Mouse (Mus musculus): ENCODE data around the gene S100a13. TPM values are rescaled to one million over a fixed set of nuclear protein-coding genes. Genes with fewer than 3 reads are reported as not detected.

The S100a13 gene
- polyA plus RNA-seq, 1 experiment from 2014 or later, result 11.7 TPM

GRCm38 (mm10) chr3:90509747-90510123 lies 4.5 kb upstream of the S100a13 start:
- 22% methylated on average over 2 of the region's 2 CpGs for WGBS
- peak overlapping the region; percentile 94 for H3K4me3 ChIP-seq (replicated peaks)
- peak overlapping the region; percentile 75 for H3K4me2 ChIP-seq
- H3K9me3 ChIP-seq (replicated peaks), result no peaks in the 10 kb centered on the region
- H3K27ac ChIP-seq (replicated peaks), result peak overlapping the region; percentile 95
- peaks cover 36% of the 10 kb centered on the region for H3K4me1 ChIP-seq
- peaks cover 18% of the 10 kb centered on the region for H3K27me3 ChIP-seq (replicated peaks)
- peaks cover 18% of the 10 kb centered on the region for H3K36me3 ChIP-seq
- no peak overlapping the region for H3K9ac ChIP-seq (replicated peaks)
- peak; percentile 32; the same call in 1 of the 2 replicates for ATAC-seq (ENCODE audit: low FRiP score)

GRCm38 (mm10) chr3:90512276-90512675 lies 2.0 kb upstream of the S100a13 start:
- Histone ChIP-seq H3K27me3 (replicated peaks) (peaks cover 29% of the 10 kb centered on the region), H3K36me3 (no peaks in the 10 kb centered on the region; the same call in 1 of the 2 replicates), H3K9me3 (replicated peaks) (no peaks in the 10 kb centered on the region), H3K4me2 (no peak overlapping the region), H3K27ac (replicated peaks) (no peak overlapping the region), H3K4me3 (replicated peaks) (no peak overlapping the region), H3K4me1 (peaks cover 33% of the 10 kb centered on the region), H3K9ac (replicated peaks) (no peak overlapping the region)
- no peak for ATAC-seq (ENCODE audit: low FRiP score)
- WGBS, result 92% methylated on average over 5 of the region's 5 CpGs

- no peak overlapping the region for H3K9ac ChIP-seq (replicated peaks)
- H3K4me3 ChIP-seq (replicated peaks), result no peak overlapping the region
- WGBS, result 79% methylated on average over 9 of the region's 9 CpGs
- H3K27me3 ChIP-seq (replicated peaks), result peaks cover 29% of the 10 kb centered on the region
- H3K36me3 ChIP-seq, result no peaks in the 10 kb centered on the region
- no peaks in the 10 kb centered on the region for H3K9me3 ChIP-seq (replicated peaks)
- no peak overlapping the region for H3K4me2 ChIP-seq
- no peak overlapping the region for H3K27ac ChIP-seq (replicated peaks)
- H3K4me1 ChIP-seq, result peaks cover 25% of the 10 kb centered on the region
- ATAC-seq (ENCODE audit: low FRiP score), result no peak
These were observed 1.1 kb upstream of the S100a13 start for GRCm38 (mm10) chr3:90512948-90513642.

- Histone ChIP-seq H3K27ac (replicated peaks) (peak overlapping the region; percentile 30; the same call in 1 of the 2 replicates), H3K9ac (replicated peaks) (peak overlapping the region; percentile 37), H3K4me1 (peaks cover 20% of the 10 kb centered on the region), H3K4me3 (replicated peaks) (peak overlapping the region; percentile 34), H3K36me3 (no peaks in the 10 kb centered on the region), H3K9me3 (replicated peaks) (no peaks in the 10 kb centered on the region), H3K4me2 (peak overlapping the region; percentile 61), H3K27me3 (replicated peaks) (peaks cover 29% of the 10 kb centered on the region)
- WGBS, result 3% methylated on average over 10 of the region's 10 CpGs
- no peak; the same call in 1 of the 2 replicates for ATAC-seq (ENCODE audit: low FRiP score)
These were observed 456 bp downstream of the S100a13 start for GRCm38 (mm10) chr3:90514691-90515090.

DNA sequence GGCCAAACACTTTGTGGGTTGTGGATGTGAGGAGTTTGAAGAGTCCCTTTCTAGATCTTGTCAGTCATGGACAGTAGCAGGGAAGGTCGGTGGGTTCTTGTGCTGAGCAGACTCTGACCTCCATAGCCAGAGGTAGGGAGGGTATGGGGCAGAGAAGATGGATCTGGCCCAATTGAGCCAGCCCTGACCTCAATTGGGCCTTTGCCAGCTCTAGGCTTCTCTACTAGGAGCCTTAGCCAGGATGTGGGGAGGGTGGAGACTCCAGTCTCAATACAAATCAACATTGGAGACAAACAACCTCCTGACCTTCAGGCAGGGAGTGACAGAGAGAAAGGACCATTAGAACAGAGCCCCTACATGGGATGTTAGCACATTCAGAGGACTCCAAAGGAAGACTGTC lies 1.0 kb downstream of the S100a13 start:
- no peak for ATAC-seq (ENCODE audit: low FRiP score)
- 42% methylated on average over 1 of the region's 1 CpGs for WGBS

GRCm38 (mm10) chr3:90515789-90516188 lies 1.6 kb downstream of the S100a13 start:
- no peaks in the 10 kb centered on the region for H3K36me3 ChIP-seq
- H3K27me3 ChIP-seq (replicated peaks), result peaks cover 29% of the 10 kb centered on the region
- ATAC-seq (ENCODE audit: low FRiP score), result no peak
- H3K4me1 ChIP-seq, result peaks cover 18% of the 10 kb centered on the region
- no peaks in the 10 kb centered on the region for H3K9me3 ChIP-seq (replicated peaks)
- no peak overlapping the region for H3K4me2 ChIP-seq
- no peak overlapping the region for H3K9ac ChIP-seq (replicated peaks)
- WGBS, result 91% methylated on average over 4 of the region's 4 CpGs
- no peak overlapping the region for H3K4me3 ChIP-seq (replicated peaks)
- no peak overlapping the region for H3K27ac ChIP-seq (replicated peaks)

More for the DNA sequence above, 1.0 kb downstream of the S100a13 start:
- peak overlapping the region; percentile 61 for H3K4me2 ChIP-seq
- H3K4me3 ChIP-seq (replicated peaks), result peak overlapping the region; percentile 34
- H3K27ac ChIP-seq (replicated peaks), result no peak overlapping the region
- H3K4me1 ChIP-seq, result peaks cover 18% of the 10 kb centered on the region
- no peak overlapping the region; the same call in 1 of the 2 replicates for H3K9ac ChIP-seq (replicated peaks)
- H3K9me3 ChIP-seq (replicated peaks), result no peaks in the 10 kb centered on the region
- H3K27me3 ChIP-seq (replicated peaks), result peaks cover 29% of the 10 kb centered on the region
- no peaks in the 10 kb centered on the region for H3K36me3 ChIP-seq

- H3K27me3 ChIP-seq (replicated peaks), result peaks cover 27% of the 10 kb centered on the region
- H3K36me3 ChIP-seq, result no peaks in the 10 kb centered on the region
- H3K4me1 ChIP-seq, result peaks cover 18% of the 10 kb centered on the region
- H3K4me3 ChIP-seq (replicated peaks), result no peak overlapping the region
- no peak overlapping the region for H3K27ac ChIP-seq (replicated peaks)
- no peak for ATAC-seq (ENCODE audit: low FRiP score)
- H3K9me3 ChIP-seq (replicated peaks), result no peaks in the 10 kb centered on the region
- H3K4me2 ChIP-seq, result no peak overlapping the region
- no peak overlapping the region for H3K9ac ChIP-seq (replicated peaks)
- WGBS, result 83% methylated on average over 4 of the region's 4 CpGs
These were observed 3.5 kb downstream of the S100a13 start for GRCm38 (mm10) chr3:90517711-90518110.

GRCm38 (mm10) chr3:90525421-90525820 lies 11.2 kb downstream of the S100a13 start:
- no peaks in the 10 kb centered on the region for H3K4me1 ChIP-seq
- whole genome bisulfite sequencing, result 73% methylated on average over 4 of the region's 4 CpGs
- no peaks in the 10 kb centered on the region for H3K27me3 ChIP-seq (replicated peaks)
- no peak overlapping the region for H3K27ac ChIP-seq (replicated peaks)
- no peak overlapping the region for H3K4me3 ChIP-seq (replicated peaks)
- no peaks in the 10 kb centered on the region for H3K9me3 ChIP-seq (replicated peaks)
- no peak overlapping the region for H3K4me2 ChIP-seq
- H3K9ac ChIP-seq (replicated peaks), result no peak overlapping the region
- ATAC-seq (ENCODE audit: low FRiP score), result no peak
- H3K36me3 ChIP-seq, result no peaks in the 10 kb centered on the region

DNA sequence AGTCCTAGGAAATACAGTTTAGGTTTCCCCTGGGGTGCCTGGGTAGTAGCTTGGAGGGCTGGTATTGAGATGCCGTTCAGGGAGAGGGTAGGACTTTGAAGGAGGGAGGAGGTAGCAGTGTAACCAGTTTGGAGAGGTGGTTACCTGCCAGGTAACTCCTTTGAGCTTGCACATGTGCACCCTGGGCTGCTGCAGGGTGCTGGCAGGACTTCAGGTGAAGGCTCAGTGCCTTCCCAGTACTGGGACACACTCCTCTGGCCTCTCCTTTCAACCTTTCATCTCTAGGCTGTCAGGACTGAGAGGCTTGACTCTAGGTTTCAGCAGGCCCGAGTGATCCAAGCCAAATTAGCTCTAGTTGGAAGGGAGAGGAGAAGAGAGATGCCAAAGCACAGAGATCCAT lies 11.8 kb downstream of the S100a13 start:
- 77% methylated on average over 2 of the region's 2 CpGs for WGBS
- Histone ChIP-seq H3K4me1 (no peaks in the 10 kb centered on the region), H3K4me2 (no peak overlapping the region), H3K9ac (replicated peaks) (no peak overlapping the region), H3K27me3 (replicated peaks) (no peaks in the 10 kb centered on the region), H3K9me3 (replicated peaks) (no peaks in the 10 kb centered on the region), H3K36me3 (no peaks in the 10 kb centered on the region), H3K27ac (replicated peaks) (no peak overlapping the region), H3K4me3 (replicated peaks) (no peak overlapping the region)
- ATAC-seq (ENCODE audit: low FRiP score), result no peak

DNA sequence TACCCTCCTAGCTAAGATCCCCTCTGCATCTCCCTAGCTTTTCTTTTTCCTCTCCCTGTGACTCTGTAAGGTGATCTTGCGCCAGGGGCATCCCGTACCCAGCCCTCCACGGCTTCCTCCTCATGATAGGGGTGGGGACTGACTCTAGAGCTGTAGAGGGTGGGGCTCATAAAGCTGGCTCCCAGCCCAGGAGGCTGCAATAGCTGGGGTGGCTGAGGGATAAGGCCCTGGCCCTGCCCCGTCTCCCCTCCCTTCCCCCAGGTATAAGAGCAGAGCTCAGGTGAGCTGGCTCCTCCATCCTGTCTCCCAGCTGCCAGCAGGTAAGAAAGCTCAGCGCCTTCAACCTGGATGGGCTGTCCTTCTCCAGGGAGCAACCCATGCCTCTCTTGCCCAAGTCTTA lies 12.3 kb downstream of the S100a13 start, which contains the start of gene S100a14:
Gene S100a14 (plus strand): TSS at position 277 of the 400 bp plus-strand sequence.
- no peak within 1 kb of the TSS for H3K27ac ChIP-seq (replicated peaks)
- no peak for ATAC-seq (ENCODE audit: low FRiP score)
- 75% methylated on average over 5 of the region's 5 CpGs for WGBS
- H3K4me1 ChIP-seq, result no peaks in the 10 kb centered on the region
- H3K9ac ChIP-seq (replicated peaks), result no peak within 1 kb of the TSS
- no peaks in the 10 kb centered on the region for H3K9me3 ChIP-seq (replicated peaks)
- H3K27me3 ChIP-seq (replicated peaks), result no peaks in the 10 kb centered on the region
- H3K36me3 ChIP-seq, result no peaks in the 10 kb centered on the region
- no peak within 1 kb of the TSS for H3K4me2 ChIP-seq
- no peak within 1 kb of the TSS for H3K4me3 ChIP-seq (replicated peaks)

DNA sequence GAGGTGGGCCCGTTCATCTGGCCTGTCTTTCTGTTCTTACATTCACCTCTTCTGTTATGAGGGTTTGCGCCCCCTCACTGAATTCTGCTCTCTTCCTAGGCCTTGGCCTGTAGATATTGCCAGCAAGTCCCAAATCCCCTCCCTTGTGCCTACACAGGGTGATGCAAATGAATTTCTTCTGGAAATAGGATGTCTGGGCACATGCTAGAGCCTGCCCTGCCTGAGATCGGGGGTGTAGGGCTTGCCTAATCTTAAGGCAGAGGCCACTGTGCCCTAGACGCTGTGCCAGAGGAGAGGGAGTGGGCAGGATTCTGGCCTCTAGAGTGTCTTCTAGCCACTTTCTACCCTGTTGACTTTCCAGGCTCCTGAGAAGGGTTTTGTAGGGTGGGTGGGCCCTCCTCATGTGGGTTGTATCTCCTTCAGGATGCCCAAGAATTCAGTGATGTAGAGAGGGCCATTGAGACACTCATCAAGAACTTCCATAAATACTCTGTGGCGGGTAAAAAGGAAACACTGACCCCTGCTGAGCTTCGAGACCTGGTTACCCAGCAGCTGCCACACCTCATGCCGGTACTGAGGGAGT lies 13.1 kb downstream of the S100a13 start:
- Histone ChIP-seq H3K9ac (replicated peaks) (no peak overlapping the region), H3K9me3 (replicated peaks) (no peaks in the 10 kb centered on the region), H3K4me2 (no peak overlapping the region), H3K27me3 (replicated peaks) (no peaks in the 10 kb centered on the region), H3K36me3 (no peaks in the 10 kb centered on the region), H3K4me3 (replicated peaks) (no peak overlapping the region), H3K4me1 (no peaks in the 10 kb centered on the region), H3K27ac (replicated peaks) (no peak overlapping the region)
- 83% methylated on average over 7 of the region's 7 CpGs for WGBS
- ATAC-seq (ENCODE audit: low FRiP score), result no peak

DNA sequence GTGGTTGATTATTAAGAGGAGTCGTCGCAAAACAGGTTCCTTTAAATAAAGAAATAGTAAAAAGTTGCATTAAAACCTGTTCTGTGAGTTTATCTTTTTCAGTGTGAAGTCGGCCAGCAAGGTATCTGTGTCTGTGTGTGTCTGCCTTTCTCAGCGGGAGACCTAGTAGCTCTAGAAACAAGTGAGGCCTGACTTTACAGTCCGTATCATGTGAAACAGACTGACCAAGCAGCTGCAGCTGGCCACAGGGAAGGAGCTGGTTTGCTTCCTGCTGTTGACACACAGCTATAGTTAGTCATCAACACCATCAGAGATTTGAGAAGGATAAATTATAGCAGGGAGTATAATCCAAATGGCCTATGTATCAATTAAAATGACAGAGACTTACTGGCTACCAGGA lies 17.5 kb downstream of the S100a13 start:
- Histone ChIP-seq H3K9me3 (replicated peaks) (no peaks in the 10 kb centered on the region), H3K36me3 (no peaks in the 10 kb centered on the region), H3K9ac (replicated peaks) (no peak overlapping the region), H3K4me1 (no peaks in the 10 kb centered on the region), H3K4me3 (replicated peaks) (no peak overlapping the region), H3K27me3 (replicated peaks) (no peaks in the 10 kb centered on the region), H3K27ac (replicated peaks) (no peak overlapping the region), H3K4me2 (no peak overlapping the region)
- 77% methylated on average over 5 of the region's 5 CpGs for WGBS
- no peak for ATAC-seq (ENCODE audit: low FRiP score)

Data from neural tube, embryonic 15.5 days (tissue).